Mouse (Mus musculus) neural tube, embryonic 15.5 days (tissue): Measurements from ENCODE around the gene Vasn. TPM values are rescaled to one million over a fixed set of nuclear protein-coding genes. Genes with fewer than 3 reads are reported as not detected.

ENCODE experiments used
- ATAC-seq: fragments of 200-750 bp; cut with Nextera tagmentation; 2 replicates; pipeline ENCODE4 v1.8.0; 2017; ENCODE audit warnings: mild to moderate bottlenecking, moderate TSS enrichment, moderate library complexity; ENCODE audit not compliant: low FRiP score
- H3K27ac ChIP-seq: fragments of 300-500 bp; sonication (generic); replicated peaks from 2 replicates; pipeline ENCODE4 v1.5.1; 2015; ENCODE audit warnings: mild to moderate bottlenecking, inconsistent platforms
- H3K27me3 ChIP-seq: fragments of 300-500 bp; sonication (generic); replicated peaks from 2 replicates; pipeline ENCODE4 v1.6.1; 2015; ENCODE audit warnings: inconsistent platforms
- H3K36me3 ChIP-seq: fragments of 300-500 bp; sonication (generic); 2 replicates; pipeline ENCODE4 v1.6.1; 2015; ENCODE audit warnings: inconsistent platforms
- H3K4me1 ChIP-seq: fragments of 300-500 bp; sonication (generic); 2 replicates; pipeline ENCODE4 v1.6.1; 2015; ENCODE audit warnings: inconsistent platforms
- H3K4me2 ChIP-seq: fragments of 300-500 bp; sonication (generic); 2 replicates; pipeline ENCODE4 v1.6.1; 2015; ENCODE audit warnings: inconsistent platforms, mild to moderate bottlenecking, moderate library complexity
- H3K4me3 ChIP-seq: fragments of 300-500 bp; sonication (generic); replicated peaks from 2 replicates; pipeline ENCODE4 v1.5.1; 2015; ENCODE audit warnings: mild to moderate bottlenecking, inconsistent platforms
- H3K9ac ChIP-seq: fragments of 300-500 bp; sonication (generic); replicated peaks from 2 replicates; pipeline ENCODE4 v1.6.1; 2015; ENCODE audit warnings: mild to moderate bottlenecking, inconsistent platforms
- H3K9me3 ChIP-seq: fragments of 300-500 bp; sonication (generic); replicated peaks from 2 replicates; pipeline ENCODE4 v1.6.1; 2016; ENCODE audit warnings: inconsistent platforms
- WGBS: fragments of 180-500 bp; shearing (Covaris S2); methylation state at CpG from one replicate; pipeline ENCODE4 v1.1.7; 2015; ENCODE audit warnings: mixed read lengths; 5-methylcytosine and 5-hydroxymethylcytosine counted together
- polyA plus RNA-seq: library from polyadenylated mRNA; unstranded; fragments of >200 nt; fragmentation: Nextera tagmentation; extraction: Ambion mirVana; gene quantifications from 2 replicates; pipeline ENCODE4 v1.2.1, GENCODE M21; 2015

Gene Vasn
- 7.1 and 8.8 TPM in 2 replicates for polyA plus RNA-seq

DNA sequence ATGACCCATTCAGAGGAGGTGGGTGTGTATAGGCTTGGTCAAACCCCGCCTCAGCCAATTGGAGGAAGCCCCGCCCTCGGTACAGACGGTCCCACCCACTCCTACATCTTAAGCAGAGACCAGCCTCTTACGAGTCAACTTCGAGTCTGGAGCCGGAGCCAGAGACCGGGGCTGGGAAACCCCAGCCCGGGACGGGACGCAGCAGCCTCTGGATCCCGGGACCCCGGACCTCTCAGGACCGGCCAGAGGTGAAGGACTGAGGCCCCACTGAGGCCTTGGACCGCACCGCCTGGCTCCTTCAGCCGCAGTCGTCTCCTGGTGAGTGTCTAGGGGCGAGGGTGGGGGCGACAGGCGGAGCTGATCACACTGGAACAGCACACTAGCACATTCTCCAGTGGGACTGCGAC lies at the start of gene Vasn, which contains the start of gene Dnaja3:
Vasn (plus strand) TSS at position 111 of the 407 bp plus-strand sequence.
Dnaja3 (plus strand) TSS at position 159 of the 407 bp plus-strand sequence.
- Histone ChIP-seq H3K4me1 (peaks cover 51% of the 10 kb centered on the region), H3K36me3 (no peaks in the 10 kb centered on the region; the same call in 1 of the 2 replicates), H3K4me3 (peak within 1 kb of the TSS; percentile 56), H3K27ac (peak within 1 kb of the TSS; percentile 77), H3K9ac (peak within 1 kb of the TSS; percentile 62), H3K4me2 (peak within 1 kb of the TSS; percentile 80), H3K27me3 (no peaks in the 10 kb centered on the region), H3K9me3 (no peaks in the 10 kb centered on the region)
- under 1% methylated on average over 21 of the region's 22 CpGs for WGBS
- ATAC-seq = peak; percentile 90

- no peak overlapping the region for H3K4me3 ChIP-seq
- H3K9me3 ChIP-seq = no peaks in the 10 kb centered on the region
- ATAC-seq = no peak
- H3K36me3 ChIP-seq = 0 out of 2 replicates have a peak, but pooled peaks cover 4% of the 10 kb centered on the region
- H3K27ac ChIP-seq = no peak overlapping the region
- H3K9ac ChIP-seq = no peak overlapping the region
- 94% methylated on average over 9 of the region's 9 CpGs for WGBS
- H3K4me2 ChIP-seq = no peak overlapping the region
- peaks cover 44% of the 10 kb centered on the region for H3K4me1 ChIP-seq
- H3K27me3 ChIP-seq = no peaks in the 10 kb centered on the region
These were observed 49.5 kb upstream of the Vasn start for GRCm38 (mm10) chr16:4590236-4590635.

GRCm38 (mm10) chr16:4592909-4593875 lies 46.5 kb upstream of the Vasn start:
- Histone ChIP-seq H3K4me2 (peak overlapping the region; percentile 95), H3K27ac (peak overlapping the region; percentile 94), H3K9ac (peak overlapping the region; percentile 88), H3K36me3 (0 out of 2 replicates have a peak, but pooled peaks cover 4% of the 10 kb centered on the region), H3K9me3 (no peaks in the 10 kb centered on the region), H3K4me3 (peak overlapping the region; percentile 82), H3K4me1 (peaks cover 54% of the 10 kb centered on the region), H3K27me3 (no peaks in the 10 kb centered on the region)
- 9% methylated on average over 32 of the region's 32 CpGs for WGBS
- ATAC-seq = no peak

DNA sequence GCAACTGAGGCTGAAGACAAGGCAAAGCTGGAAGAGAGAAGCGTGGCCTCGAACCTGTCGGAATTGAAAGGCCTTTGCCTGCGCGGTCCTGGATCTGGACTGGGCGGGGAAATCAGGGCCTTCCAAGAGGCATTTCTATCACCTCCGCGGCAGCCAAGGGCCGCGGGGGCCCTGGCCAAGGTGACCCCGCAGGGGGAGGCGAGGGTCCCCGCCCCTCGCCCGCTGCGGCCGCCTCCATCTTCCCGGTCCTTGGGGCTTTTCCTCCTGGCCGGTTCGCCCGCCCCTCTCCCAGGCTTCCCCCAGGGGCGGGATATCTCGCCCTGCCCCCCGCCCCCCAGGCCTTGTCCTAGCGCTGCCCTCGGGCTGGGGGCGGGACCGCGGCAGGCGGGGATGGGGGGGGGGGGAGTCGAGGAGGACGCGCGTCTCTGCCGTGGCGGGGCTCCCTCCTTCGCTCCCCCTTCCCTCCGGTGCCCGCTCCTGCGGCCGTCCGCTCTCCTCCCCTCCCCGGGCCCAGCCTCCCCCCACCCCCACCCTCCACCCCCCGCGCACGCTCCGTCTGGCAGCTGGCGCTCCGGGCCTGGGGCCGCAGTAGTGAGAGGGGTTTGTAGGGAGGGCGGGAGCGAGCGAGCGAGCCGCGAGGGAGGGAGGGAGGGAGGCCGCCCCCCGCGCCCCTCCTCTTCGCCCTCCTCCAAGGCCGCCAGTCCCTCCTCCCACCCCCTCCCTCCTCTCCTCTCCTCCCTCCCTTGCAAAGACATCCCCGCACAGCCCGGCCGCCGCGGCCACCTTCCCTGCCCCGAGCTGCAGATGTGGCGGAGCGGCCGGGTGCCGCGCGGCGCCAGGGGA lies 45.5 kb upstream of the Vasn start, which contains the start of gene Glis2:
Glis2 (plus strand) TSS at position 743 of the 843 bp plus-strand sequence.
- Histone ChIP-seq H3K36me3 (0 out of 2 replicates have a peak, but pooled peaks cover 4% of the 10 kb centered on the region), H3K4me3 (peak within 1 kb of the TSS; percentile 82), H3K27me3 (no peaks in the 10 kb centered on the region), H3K4me1 (peaks cover 64% of the 10 kb centered on the region), H3K9me3 (no peaks in the 10 kb centered on the region), H3K9ac (peak within 1 kb of the TSS; percentile 88), H3K27ac (peak within 1 kb of the TSS; percentile 94), H3K4me2 (peak within 1 kb of the TSS; percentile 95)
- under 1% methylated on average over 27 of the region's 74 CpGs for WGBS
- peak; percentile 89 for ATAC-seq

DNA sequence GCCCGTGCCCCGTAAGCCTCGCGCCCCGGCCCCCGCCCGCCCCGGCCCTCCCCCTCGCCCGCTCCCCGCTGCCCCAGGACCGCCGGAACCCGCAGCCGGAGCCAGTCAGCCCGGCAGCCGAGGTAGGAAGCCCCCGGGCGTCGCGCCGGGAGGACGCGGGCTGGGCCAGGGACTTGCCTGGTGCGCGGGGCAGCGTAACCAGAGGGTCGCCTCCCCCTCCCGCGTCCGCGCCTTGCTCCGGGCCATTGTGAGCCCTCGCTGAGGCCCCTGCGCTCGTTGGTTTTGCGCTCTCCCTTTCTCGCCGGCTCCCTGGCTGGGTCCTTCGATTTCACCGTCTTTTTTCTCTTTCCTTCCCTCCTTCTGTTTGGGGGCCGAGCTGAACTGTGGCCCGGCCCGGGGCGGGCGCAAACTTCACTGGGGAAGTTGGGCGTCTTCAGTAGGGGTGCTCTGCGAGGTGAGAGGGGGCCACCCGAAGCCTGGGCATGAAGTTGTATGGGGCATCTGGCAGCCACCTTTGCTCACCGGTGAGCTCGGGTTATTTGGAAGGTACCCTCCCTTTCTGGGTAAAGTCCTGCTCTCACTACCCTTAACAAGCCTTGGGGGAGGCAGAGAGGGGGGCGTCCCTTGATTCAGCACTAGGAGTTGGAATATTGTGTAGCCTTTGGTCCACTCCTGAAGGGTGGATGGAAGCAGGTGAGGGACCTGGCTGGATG lies 44.8 kb upstream of the Vasn start:
- WGBS = under 1% methylated on average over 49 of the region's 52 CpGs
- Histone ChIP-seq H3K27me3 (no peaks in the 10 kb centered on the region), H3K36me3 (0 out of 2 replicates have a peak, but pooled peaks cover 4% of the 10 kb centered on the region), H3K9me3 (no peaks in the 10 kb centered on the region), H3K9ac (peak overlapping the region; percentile 88), H3K4me3 (peak overlapping the region; percentile 82), H3K4me2 (peak overlapping the region; percentile 95), H3K27ac (peak overlapping the region; percentile 94), H3K4me1 (peaks cover 72% of the 10 kb centered on the region)
- peak; percentile 46 for ATAC-seq

DNA sequence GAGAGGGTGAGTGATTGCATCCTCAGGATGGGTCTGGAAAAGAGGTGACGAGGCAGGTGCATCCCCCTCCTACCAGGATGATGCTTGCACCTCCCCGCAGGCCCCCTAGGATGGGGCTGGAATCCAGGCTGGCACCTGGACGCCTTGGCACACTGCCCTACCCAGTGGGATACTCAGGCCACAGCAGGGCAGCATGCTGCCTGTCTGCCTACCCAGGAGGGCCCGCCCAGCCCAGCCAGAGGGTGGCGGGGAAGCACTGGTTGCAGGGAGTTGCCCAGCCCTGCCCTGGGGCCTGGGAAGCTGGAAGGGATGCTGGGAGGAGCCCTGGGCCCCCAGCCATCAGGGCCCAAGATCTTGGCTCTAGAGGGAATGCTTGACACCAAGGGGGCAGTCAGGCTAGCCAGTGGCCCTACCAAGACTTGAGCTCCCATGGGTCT lies 44.2 kb upstream of the Vasn start:
- Histone ChIP-seq H3K36me3 (0 out of 2 replicates have a peak, but pooled peaks cover 3% of the 10 kb centered on the region), H3K4me2 (peak overlapping the region; percentile 95), H3K27me3 (no peaks in the 10 kb centered on the region), H3K27ac (peak overlapping the region; percentile 94), H3K9me3 (no peaks in the 10 kb centered on the region), H3K4me1 (peaks cover 77% of the 10 kb centered on the region), H3K9ac (peak overlapping the region; percentile 88), H3K4me3 (peak overlapping the region; percentile 82)
- 1% methylated on average over 5 of the region's 5 CpGs for WGBS
- ATAC-seq = no peak

DNA sequence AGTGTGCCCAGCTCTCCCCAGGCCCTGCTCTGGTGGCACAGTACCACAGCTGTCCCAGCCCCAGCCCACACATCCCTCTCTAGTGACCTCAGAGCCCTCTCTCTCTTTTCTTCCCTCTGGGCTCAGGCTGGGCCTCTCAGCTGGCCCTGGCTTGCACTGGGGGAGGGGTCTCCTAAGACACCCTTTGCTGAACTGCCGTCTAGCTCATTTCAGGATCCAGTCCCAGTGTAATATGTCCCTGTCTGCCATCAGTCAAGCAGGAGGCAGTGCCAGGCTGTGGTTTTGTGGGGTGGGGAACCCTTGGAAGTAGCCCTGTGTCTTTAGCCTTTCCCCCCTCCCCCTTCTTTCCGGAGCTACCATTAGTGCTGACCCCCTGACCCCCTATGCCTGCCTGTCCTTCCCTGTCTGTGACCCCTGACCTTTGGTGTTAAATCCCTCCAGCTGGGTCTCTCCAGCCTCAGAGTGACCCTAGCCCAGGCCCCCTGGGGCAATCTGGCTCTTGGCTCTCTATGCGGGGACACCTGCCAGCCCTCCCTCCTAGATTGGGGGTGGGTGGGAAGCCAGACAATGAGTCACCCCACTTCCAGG lies 43.5 kb upstream of the Vasn start:
- no peaks in the 10 kb centered on the region for H3K36me3 ChIP-seq
- peak overlapping the region; percentile 88 for H3K9ac ChIP-seq
- H3K4me1 ChIP-seq = peaks cover 83% of the 10 kb centered on the region
- no peaks in the 10 kb centered on the region for H3K27me3 ChIP-seq
- H3K4me3 ChIP-seq = peak overlapping the region; percentile 82
- H3K4me2 ChIP-seq = peak overlapping the region; percentile 95
- ATAC-seq = 0 out of 2 replicates have a peak, but pooled peaks have one; percentile 3
- H3K9me3 ChIP-seq = no peaks in the 10 kb centered on the region
- 8% methylated on average over 3 of the region's 3 CpGs for WGBS
- H3K27ac ChIP-seq = peak overlapping the region; percentile 94

DNA sequence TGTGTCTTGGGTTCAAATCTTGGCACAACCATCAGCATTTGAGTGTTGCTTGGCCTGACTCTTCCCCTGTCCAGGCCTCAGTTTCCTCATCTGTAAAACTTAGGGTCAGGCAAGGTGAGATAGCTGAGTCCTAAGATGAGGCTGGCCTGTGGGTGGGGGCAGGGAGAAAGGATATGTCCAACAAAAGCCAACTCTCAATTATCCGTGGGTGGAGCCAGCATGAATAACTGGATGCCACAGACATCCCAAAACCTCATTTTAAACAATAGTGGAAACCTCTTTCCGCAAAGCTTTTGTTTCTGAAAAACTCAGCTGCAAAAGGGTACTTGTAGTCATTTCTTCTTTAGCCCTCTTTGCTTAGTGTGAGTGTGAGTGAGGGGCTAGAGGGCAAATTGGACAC lies 42.9 kb upstream of the Vasn start:
- peak overlapping the region; percentile 95 for H3K4me2 ChIP-seq
- ATAC-seq = no peak
- no peaks in the 10 kb centered on the region for H3K27me3 ChIP-seq
- 0 out of 2 replicates have a peak overlapping the region, but pooled peaks have one; percentile 94 for H3K27ac ChIP-seq
- H3K9me3 ChIP-seq = no peaks in the 10 kb centered on the region
- peak overlapping the region; percentile 82; the same call in 1 of the 2 replicates for H3K4me3 ChIP-seq
- peaks cover 86% of the 10 kb centered on the region for H3K4me1 ChIP-seq
- peak overlapping the region; percentile 88 for H3K9ac ChIP-seq
- WGBS = 27% methylated on average over 2 of the region's 2 CpGs
- H3K36me3 ChIP-seq = no peaks in the 10 kb centered on the region

- ATAC-seq = no peak
- no peaks in the 10 kb centered on the region for H3K27me3 ChIP-seq
- no peaks in the 10 kb centered on the region for H3K9me3 ChIP-seq
- H3K4me2 ChIP-seq = peak overlapping the region; percentile 95
- H3K4me3 ChIP-seq = peak overlapping the region; percentile 11; the same call in 1 of the 2 replicates
- no peaks in the 10 kb centered on the region for H3K36me3 ChIP-seq
- H3K4me1 ChIP-seq = peaks cover 86% of the 10 kb centered on the region
- WGBS = 50% methylated on average over 5 of the region's 7 CpGs
- 0 out of 2 replicates have a peak overlapping the region, but pooled peaks have one; percentile 18 for H3K9ac ChIP-seq
- no peak overlapping the region for H3K27ac ChIP-seq
These were observed 42.4 kb upstream of the Vasn start for GRCm38 (mm10) chr16:4597296-4597695.

DNA sequence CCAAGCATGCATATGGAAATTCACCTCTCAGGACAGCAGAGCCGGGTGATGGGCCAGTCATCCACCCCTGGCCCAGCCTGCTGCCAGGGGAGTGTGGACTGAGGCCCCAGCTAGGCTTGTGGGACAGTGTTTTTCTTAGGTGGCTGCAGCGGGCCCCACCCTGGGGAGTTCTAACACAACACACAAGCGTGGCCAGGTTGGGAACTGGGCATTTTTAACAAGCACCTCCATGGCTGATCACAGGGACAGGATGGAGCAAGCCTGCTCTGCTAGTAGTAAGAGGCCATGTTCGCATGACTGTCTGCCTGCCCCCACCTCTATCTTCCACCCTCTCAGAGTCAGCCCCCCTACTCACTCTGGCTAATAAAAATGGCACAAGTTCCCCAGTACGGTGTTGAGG lies 41.7 kb upstream of the Vasn start:
- H3K27me3 ChIP-seq = no peaks in the 10 kb centered on the region
- peaks cover 86% of the 10 kb centered on the region for H3K4me1 ChIP-seq
- H3K9me3 ChIP-seq = no peaks in the 10 kb centered on the region
- H3K9ac ChIP-seq = no peak overlapping the region; the same call in 1 of the 2 replicates
- WGBS = 54% methylated on average over 5 of the region's 5 CpGs
- no peaks in the 10 kb centered on the region for H3K36me3 ChIP-seq
- no peak for ATAC-seq
- H3K27ac ChIP-seq = no peak overlapping the region
- no peak overlapping the region for H3K4me3 ChIP-seq
- peak overlapping the region; percentile 95; the same call in 1 of the 2 replicates for H3K4me2 ChIP-seq
